Comparison of ENCODE assay signal across 18 mouse cellular contexts in the genomic region with DNA sequence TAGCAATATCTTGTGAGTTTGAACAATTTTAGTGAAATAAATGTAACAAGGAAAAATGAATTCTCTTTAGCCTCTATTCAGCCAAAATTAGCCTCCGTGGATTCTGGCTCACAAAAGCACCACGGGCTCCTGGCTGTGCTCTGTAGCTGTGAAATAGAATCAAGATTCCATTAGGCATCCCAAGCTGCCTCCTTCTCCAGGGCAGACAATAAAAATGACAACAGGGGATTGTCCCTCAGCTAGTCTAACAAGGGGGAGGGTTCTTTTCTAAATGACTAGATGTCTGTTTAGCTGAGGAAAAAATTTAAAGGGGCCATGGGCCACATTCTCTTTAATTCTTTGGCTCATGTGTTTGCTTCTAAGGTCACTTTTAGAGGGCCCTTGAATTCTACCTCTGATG.
DNase-seq lines count a peak whose midpoint lies in the region; ATAC-seq lines count a peak whose summit lies in the region.
"Had no signal": no experiment of that assay in that cellular context is flagged by ENCODE, and none has a peak within 500 bp of the region (broad histone marks: within the 10 kb centered on the region; RNA-seq: fewer than 3 reads in every experiment).

No protein-coding gene starts in this region.

- no peaks in the 10 kb centered on the region for H3K4me1 ChIP-seq in neural tube, embryonic 11.5 days (ENCODE audit: control insufficient read depth, insufficient read depth, low read length)
- H3K4me1 ChIP-seq in midbrain, embryonic 15.5 days = no peaks in the 10 kb centered on the region
- H3K4me1 ChIP-seq in intestine, embryonic 15.5 days (replicated peaks) = no peaks in the 10 kb centered on the region
- H3K4me1 ChIP-seq: heart, embryonic 13.5 days; liver, embryonic 13.5 days had no signal

- H3K27ac ChIP-seq in neural tube, embryonic 11.5 days (ENCODE audit: low read depth, low read length) = 0 out of 2 replicates have a peak overlapping the region, but pooled peaks have one; percentile 39
- H3K27ac ChIP-seq in midbrain, embryonic 15.5 days = no peak overlapping the region
- H3K27ac ChIP-seq in intestine, embryonic 15.5 days = no peak overlapping the region
- H3K27ac ChIP-seq: heart, embryonic 13.5 days; kidney, postnatal 0 days; left cerebral cortex, adult 2 months; liver, embryonic 13.5 days had no signal

- H3K9me3 ChIP-seq in neural tube, embryonic 11.5 days (ENCODE audit: control insufficient read depth, low read length) = no peaks in the 10 kb centered on the region
- H3K9me3 ChIP-seq in midbrain, embryonic 15.5 days = no peaks in the 10 kb centered on the region
- H3K9me3 ChIP-seq in intestine, embryonic 15.5 days = no peaks in the 10 kb centered on the region
- H3K9me3 ChIP-seq: heart, embryonic 13.5 days; liver, embryonic 13.5 days had no signal

- H3K4me3 ChIP-seq in neural tube, embryonic 11.5 days (ENCODE audit: low read depth, low read length) = no peak overlapping the region
- H3K4me3 ChIP-seq in midbrain, embryonic 15.5 days = no peak overlapping the region
- H3K4me3 ChIP-seq in intestine, embryonic 15.5 days (replicated peaks) = no peak overlapping the region
- H3K4me3 ChIP-seq: erythroblast, embryonic 14.5 days; heart, embryonic 13.5 days; left cerebral cortex, adult 2 months; liver, embryonic 13.5 days; myocyte had no signal

- H3K27me3 ChIP-seq in neural tube, embryonic 11.5 days (ENCODE audit: control insufficient read depth, insufficient read depth, low read length) = no peaks in the 10 kb centered on the region
- H3K27me3 ChIP-seq in midbrain, embryonic 15.5 days (replicated peaks) = no peaks in the 10 kb centered on the region
- H3K27me3 ChIP-seq in intestine, embryonic 15.5 days (replicated peaks) = no peaks in the 10 kb centered on the region
- H3K27me3 ChIP-seq: heart, embryonic 13.5 days; liver, embryonic 13.5 days had no signal

- DNase-seq in cerebellum, adult 9-11 months = peak; percentile 5
- DNase-seq in cerebellum, postnatal 36 days = no peak
- peak; percentile 35 for DNase-seq in neural tube, embryonic 11.5 days (ENCODE audit: low spot score)
- no peak for DNase-seq in neural tube, embryonic 10.5 days (ENCODE audit: extremely low spot score, low spot score)
- no peak for DNase-seq in liver
- no peak for DNase-seq in thymus, postnatal 25 days
- DNase-seq: adrenal gland, postnatal 36 days; cerebellum, adult 18-20 months; gastrocnemius, postnatal 10 days; liver, embryonic 13.5 days; lung, postnatal 36 days had no signal

- no peak overlapping the region for H3K4me2 ChIP-seq in neural tube, embryonic 11.5 days (ENCODE audit: low read depth)
- H3K4me2 ChIP-seq in midbrain, embryonic 15.5 days = no peak overlapping the region
- no peak overlapping the region for H3K4me2 ChIP-seq in intestine, embryonic 15.5 days (replicated peaks)
- H3K4me2 ChIP-seq: heart, embryonic 13.5 days; liver, embryonic 13.5 days had no signal

- 9% methylated on average over 2 of the region's 2 CpGs for WGBS in neural tube, embryonic 11.5 days
- WGBS in midbrain, embryonic 15.5 days = 5% methylated on average over 2 of the region's 2 CpGs
- 46% methylated on average over 2 of the region's 2 CpGs for WGBS in intestine, embryonic 15.5 days

- no peaks in the 10 kb centered on the region for H3K36me3 ChIP-seq in neural tube, embryonic 11.5 days (ENCODE audit: control insufficient read depth, insufficient read depth, low read length)
- no peaks in the 10 kb centered on the region for H3K36me3 ChIP-seq in midbrain, embryonic 15.5 days (replicated peaks)
- no peaks in the 10 kb centered on the region for H3K36me3 ChIP-seq in intestine, embryonic 15.5 days
- H3K36me3 ChIP-seq: heart, embryonic 13.5 days; liver, embryonic 13.5 days had no signal

- no peak overlapping the region for H3K9ac ChIP-seq in neural tube, embryonic 11.5 days (ENCODE audit: low read length)
- H3K9ac ChIP-seq in midbrain, embryonic 15.5 days = no peak overlapping the region
- H3K9ac ChIP-seq in intestine, embryonic 15.5 days = no peak overlapping the region
- H3K9ac ChIP-seq: heart, embryonic 13.5 days; liver, embryonic 13.5 days had no signal

- peak; percentile 77 for ATAC-seq in neural tube, embryonic 11.5 days (ENCODE audit: insufficient read depth, low FRiP score, low TSS enrichment)
- peak; percentile 67; the same call in 1 of the 2 replicates for ATAC-seq in midbrain, embryonic 15.5 days (replicated peaks)
- no peak for ATAC-seq in intestine, embryonic 15.5 days

Comparison
In these comparisons a context has a peak if more than half of its experiments do, and no peak if none do; other contexts are left out.
1. DNase-seq: peak in cerebellum, adult 9-11 months (single experiment) and neural tube, embryonic 11.5 days (single experiment); none in cerebellum, postnatal 36 days (0 of 2), neural tube, embryonic 10.5 days (single experiment), liver (single experiment) and thymus, postnatal 25 days (single experiment).